Mouse (Mus musculus): ENCODE measurements at regions not wholly inside any gene's neighbourhood (a gene's known extent, or its start where the extent isn't known, plus 50 kb on each side); places are given as distances from the start of the nearest gene placed in this dataset.

- no peak for DNase-seq (ENCODE audit: low spot score in 2 of 2)
- intact Hi-C loops (cut with DNase I) = loop anchor here (5.0 kb wide), 1 partner anchor 1706 kb away; no protein-coding TSS in a partner anchor
Measured at GRCm38 (mm10) chr1:109471671-109472070, 510.6 kb upstream of the Cdh7 start.

DNA sequence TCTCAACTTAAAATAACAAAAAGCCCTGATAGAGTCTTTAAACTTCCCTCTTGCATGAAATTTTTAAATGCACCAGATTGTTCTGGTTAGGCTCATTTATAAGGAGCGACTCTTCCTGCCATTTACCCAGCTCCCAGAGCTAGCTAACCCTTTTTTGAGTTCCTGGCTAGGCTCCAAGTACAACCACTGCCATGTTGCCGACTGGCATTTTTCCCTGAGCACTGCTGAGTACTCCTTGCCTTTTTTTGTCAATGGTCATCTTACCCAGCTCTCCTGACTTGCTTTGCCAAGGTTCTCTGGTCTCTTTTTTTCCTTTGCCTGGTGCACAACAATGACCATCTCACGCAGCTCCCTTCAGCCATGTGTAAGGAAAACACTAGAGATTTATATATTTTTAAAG lies 500.8 kb upstream of the Cdh7 start:
- intact Hi-C loops (cut with DNase I) = no loop called here

GRCm38 (mm10) chr1:109495936-109496335 lies 486.3 kb upstream of the Cdh7 start:
- DNase-seq (ENCODE audit: low spot score in 2 of 2) = no peak
- intact Hi-C loops (cut with DNase I) = no loop called here

More for the DNA sequence above, 500.8 kb upstream of the Cdh7 start:
- no peak for DNase-seq (ENCODE audit: low spot score in 2 of 2)

GRCm38 (mm10) chr1:109512632-109513259 lies 469.5 kb upstream of the Cdh7 start:
- intact Hi-C loops (cut with DNase I) = no loop called here
- peak; percentile 20 to 73 for DNase-seq (ENCODE audit: low spot score in 2 of 2)

DNA sequence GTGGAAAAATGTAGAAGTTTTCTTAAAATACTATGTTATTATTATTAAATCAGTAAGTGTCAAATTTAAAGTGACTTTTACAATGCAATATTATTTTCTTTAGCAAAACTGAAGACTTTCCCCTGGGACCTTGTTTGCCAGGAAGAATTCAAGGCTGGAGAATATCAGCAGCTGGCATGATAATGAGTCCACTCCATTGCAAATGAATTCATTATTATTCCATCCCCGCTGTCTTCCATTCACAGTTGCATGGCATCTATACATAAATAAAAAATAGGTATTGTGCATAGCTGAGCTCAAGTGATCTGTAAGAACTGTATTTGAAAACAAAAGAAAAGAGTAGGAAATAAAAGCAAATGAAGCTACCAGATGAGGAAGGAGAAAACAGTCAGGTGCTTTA lies 467.9 kb upstream of the Cdh7 start:
- intact Hi-C loops (cut with DNase I) = no loop called here
- no peak for DNase-seq (ENCODE audit: low spot score in 2 of 2)

All from left cerebral cortex, postnatal 25 days (tissue).